Mouse (Mus musculus): ENCODE measurements around the gene Foxn3.

DNA sequence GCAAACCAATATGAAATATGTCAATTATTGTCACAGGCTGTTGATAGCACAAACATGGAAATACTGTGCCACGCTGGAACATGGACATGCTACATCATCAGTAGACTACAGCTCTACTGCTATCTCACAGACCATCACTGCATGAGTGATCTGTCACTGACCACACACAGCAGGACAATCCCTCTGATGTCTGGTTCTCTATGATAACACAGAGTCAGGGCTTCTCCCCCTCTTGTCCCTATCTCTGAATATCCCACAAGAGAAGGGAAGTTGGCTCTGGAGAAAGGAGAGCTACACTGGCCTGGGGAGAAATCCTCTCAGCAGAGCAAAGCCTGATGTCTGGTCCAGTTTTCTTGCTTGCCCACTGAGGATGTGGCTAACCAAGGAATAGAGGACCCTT lies 288.8 kb downstream of the Foxn3 start:
- no peak for TF ChIP-seq POLR2A (IDR thresholded peaks at IDR 0.05; ENCODE audit: control insufficient read depth, extremely low read depth, insufficient read depth, low read length, poor library complexity)
- TF ChIP-seq CTCF (IDR thresholded peaks at IDR 0.05; ENCODE audit: borderline replicate concordance, control insufficient read depth, extremely low read depth, insufficient read depth, low read length, poor library complexity) = no peak

All from thymus, adult 2 months (tissue).